In the genomic region with DNA sequence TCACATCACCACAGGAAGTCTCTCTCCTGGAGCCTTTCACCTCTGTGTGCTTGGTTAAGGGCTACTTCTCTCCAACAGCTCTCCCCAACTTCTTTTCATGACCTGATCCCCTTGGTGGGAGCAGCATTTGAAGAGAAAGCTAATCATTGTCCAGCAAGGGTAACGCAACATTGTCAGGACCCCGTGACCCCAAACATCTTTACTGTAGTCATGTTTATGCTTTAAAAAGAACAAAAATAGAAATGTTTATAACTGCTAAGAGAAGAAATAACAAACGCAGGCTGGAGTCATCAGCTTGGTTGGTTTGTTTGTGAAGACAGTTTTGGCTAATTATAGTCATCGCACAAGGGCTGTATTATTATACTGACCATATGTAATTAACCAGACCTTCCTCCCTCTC, we compare ENCODE assay signal across 25 mouse cellular contexts.
"Had no signal": no experiment of that assay in that cellular context is flagged by ENCODE, and none has a peak within 500 bp of the region (broad histone marks: within the 10 kb centered on the region; RNA-seq: fewer than 3 reads in every experiment).

No protein-coding gene starts in this region.

- ATAC-seq: forebrain, postnatal 0 days; hindbrain, postnatal 0 days; intestine, embryonic 16.5 days had no signal

- H3K9me3 ChIP-seq: heart, embryonic 10.5 days; heart, embryonic 13.5 days; heart, embryonic 15.5 days; hindbrain, embryonic 13.5 days; hindbrain, embryonic 15.5 days; kidney, embryonic 15.5 days; limb, embryonic 13.5 days; limb, embryonic 15.5 days had no signal

- H3K4me2 ChIP-seq: heart, embryonic 13.5 days; heart, embryonic 15.5 days; hindbrain, embryonic 13.5 days; hindbrain, embryonic 15.5 days; kidney, embryonic 15.5 days; limb, embryonic 13.5 days; limb, embryonic 15.5 days had no signal

- H3K4me1 ChIP-seq: heart, embryonic 10.5 days; heart, embryonic 13.5 days; heart, embryonic 15.5 days; hindbrain, embryonic 13.5 days; hindbrain, embryonic 15.5 days; kidney, embryonic 15.5 days had no signal

- H3K36me3 ChIP-seq: heart, embryonic 10.5 days; heart, embryonic 13.5 days; heart, embryonic 15.5 days; hindbrain, embryonic 13.5 days; hindbrain, embryonic 15.5 days; kidney, embryonic 15.5 days; limb, embryonic 13.5 days; limb, embryonic 15.5 days had no signal

- H3K27me3 ChIP-seq: heart, embryonic 13.5 days; heart, embryonic 15.5 days; hindbrain, embryonic 13.5 days; hindbrain, embryonic 15.5 days; kidney, embryonic 15.5 days; limb, embryonic 13.5 days; limb, embryonic 15.5 days had no signal

- H3K4me3 ChIP-seq: heart, embryonic 10.5 days; heart, embryonic 13.5 days; heart, embryonic 15.5 days; hindbrain, embryonic 13.5 days; hindbrain, embryonic 15.5 days; kidney, embryonic 15.5 days; limb, embryonic 13.5 days; limb, embryonic 15.5 days had no signal

- H3K9ac ChIP-seq: forebrain, postnatal 0 days; heart, embryonic 13.5 days; heart, embryonic 15.5 days; hindbrain, embryonic 13.5 days; hindbrain, embryonic 15.5 days; kidney, embryonic 15.5 days; limb, embryonic 13.5 days; limb, embryonic 15.5 days had no signal

- H3K27ac ChIP-seq: heart, embryonic 10.5 days; heart, embryonic 13.5 days; heart, embryonic 15.5 days; hindbrain, embryonic 13.5 days; hindbrain, embryonic 15.5 days; hindbrain, postnatal 0 days; kidney, embryonic 15.5 days; kidney, postnatal 0 days; limb, embryonic 13.5 days; limb, embryonic 15.5 days had no signal

- DNase-seq: forebrain, postnatal 0 days; gastrocnemius, postnatal 14 days; gastrocnemius, postnatal 36 days; heart, adult 18-20 months; heart, postnatal 14 days; heart, postnatal 36 days; kidney, adult 11 months; kidney, adult 2 months; kidney, adult 9 months; kidney, postnatal 14 days; kidney, postnatal 36 days; layer of hippocampus, adult 9-11 months; layer of hippocampus, postnatal 36 days; left cerebral cortex, postnatal 4 days had no signal
